Mouse (Mus musculus) mouse embryonic stem cell (cell line): ENCODE measurements around the gene Kif22.

Source experiments
- in situ Hi-C, 2 experiments: fragments of 300-500 bp; cut with MboI; formaldehyde crosslinking; loops; 1 replicate in 1 of 2; 3 replicates in 1 of 2; pipeline ENCODE4 v1.14.3; 2019 to 2020; ENCODE audit warnings: low sequenced_read_pairs in 2 of 2, low pct_unique_long_range_greater_than_20kb in 1 of 2, mixed read lengths in 1 of 2; ENCODE audit not compliant: unreplicated experiment in 1 of 2

The Kif22 gene

DNA sequence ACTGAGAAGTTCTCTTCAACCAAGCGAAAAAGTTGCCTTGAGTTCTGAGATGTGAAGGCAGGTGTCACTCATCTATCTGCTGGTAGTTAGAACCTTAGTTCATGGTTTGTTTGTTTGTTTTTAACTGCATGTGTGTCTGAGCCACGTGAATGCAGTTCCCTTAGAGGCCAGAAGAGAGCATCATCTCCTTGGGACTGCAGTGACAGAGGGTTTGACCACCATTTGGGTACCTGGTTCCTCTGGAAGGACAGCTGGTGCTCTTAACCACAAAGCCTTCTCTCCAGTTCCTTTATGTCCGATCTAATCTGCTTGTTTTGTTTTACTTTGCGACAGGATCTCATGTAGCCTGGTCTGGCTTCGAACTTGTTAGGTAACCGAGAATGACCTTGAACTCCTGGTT, 23.3 kb upstream of the Kif22 start:
- in situ Hi-C loops, result no loop called here

DNA sequence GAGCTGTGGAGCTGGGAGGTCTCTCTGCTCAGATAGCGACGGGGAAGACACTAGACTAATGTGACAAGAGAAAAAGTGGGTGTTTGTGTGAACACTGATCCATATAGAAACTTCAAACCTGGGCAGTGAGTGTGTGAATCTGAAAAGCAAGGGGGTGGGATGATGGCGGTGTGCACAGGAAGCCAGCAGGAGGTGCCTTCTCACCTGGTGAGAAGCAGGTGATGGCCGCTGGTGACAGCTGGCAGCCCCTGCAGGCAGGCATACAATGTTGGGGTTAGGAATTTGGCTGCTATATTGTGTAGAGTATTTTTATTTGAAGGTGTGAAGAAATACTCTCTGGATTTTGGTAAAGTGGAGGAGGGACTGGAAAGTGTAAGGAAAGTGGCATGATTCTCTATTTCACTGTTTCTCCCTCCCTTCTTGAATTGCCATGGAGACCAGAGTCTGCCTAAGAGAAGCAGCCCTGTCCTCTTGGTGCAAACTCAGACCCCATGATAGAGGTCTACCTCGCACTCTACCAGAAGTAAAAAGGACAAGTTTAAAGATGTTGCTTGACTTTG, 12.8 kb upstream of the Kif22 start:
- in situ Hi-C loops, result no loop called here

DNA sequence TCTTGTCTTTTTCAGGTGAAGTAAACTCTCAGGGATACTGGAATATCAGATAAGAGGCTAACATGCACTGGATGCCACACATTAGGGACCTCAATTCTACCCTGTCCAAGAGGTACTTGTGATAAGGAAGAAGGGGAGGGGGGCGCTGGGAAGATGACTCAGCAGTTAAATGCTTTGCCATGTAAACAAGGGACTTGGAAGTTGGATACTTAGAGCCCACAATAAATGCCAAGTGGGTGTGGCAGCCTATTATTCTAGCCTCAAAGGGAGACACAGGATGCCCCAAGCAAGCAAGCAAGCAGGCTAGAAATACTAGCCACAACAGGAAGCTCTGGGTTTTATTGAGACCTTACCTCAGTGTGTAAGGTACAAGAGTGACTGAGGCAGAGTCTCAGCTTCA, 11.0 kb downstream of the Kif22 start:
- in situ Hi-C loops, result no loop called here

DNA sequence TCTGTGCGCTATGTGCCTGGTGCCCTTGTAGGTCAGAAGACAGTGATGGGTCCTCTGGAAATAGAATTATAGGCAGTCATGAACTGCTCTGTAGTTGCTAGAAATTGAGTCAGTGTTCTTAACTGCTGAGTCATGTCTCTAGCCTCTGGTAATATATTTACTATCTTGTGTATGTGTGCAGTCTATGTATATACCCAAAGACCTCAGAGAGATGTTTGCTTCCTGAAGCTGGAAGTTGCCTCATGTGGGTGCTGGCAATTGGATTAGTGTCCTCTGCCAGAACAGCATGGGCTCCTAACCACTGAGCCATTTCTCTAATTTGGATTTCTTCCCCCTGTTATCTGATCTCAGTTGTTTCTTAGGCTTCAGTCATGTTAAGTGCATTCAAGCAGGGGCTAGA, 12.1 kb downstream of the Kif22 start:
- in situ Hi-C loops, result no loop called here

DNA sequence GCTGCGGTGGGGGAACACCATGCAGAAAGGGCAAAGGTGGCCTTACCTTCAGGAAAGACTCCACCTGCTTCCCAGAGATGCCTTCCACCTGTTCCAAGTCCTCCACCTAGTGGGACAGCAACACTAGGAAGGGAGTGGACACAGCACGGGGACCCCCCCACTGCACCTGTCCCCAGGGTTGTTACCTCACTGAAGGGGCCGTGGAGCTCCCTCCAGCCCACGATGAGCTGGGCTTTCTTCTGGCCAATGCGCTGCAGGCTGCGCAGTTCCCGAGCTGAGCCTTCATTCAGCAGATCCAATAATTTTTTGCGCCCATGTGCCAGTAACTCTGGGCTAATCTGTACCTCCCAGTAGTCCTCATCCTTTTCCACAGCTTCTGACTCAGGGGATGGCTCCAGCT, 14.4 kb downstream of the Kif22 start:
- in situ Hi-C loops, result no loop called here

DNA sequence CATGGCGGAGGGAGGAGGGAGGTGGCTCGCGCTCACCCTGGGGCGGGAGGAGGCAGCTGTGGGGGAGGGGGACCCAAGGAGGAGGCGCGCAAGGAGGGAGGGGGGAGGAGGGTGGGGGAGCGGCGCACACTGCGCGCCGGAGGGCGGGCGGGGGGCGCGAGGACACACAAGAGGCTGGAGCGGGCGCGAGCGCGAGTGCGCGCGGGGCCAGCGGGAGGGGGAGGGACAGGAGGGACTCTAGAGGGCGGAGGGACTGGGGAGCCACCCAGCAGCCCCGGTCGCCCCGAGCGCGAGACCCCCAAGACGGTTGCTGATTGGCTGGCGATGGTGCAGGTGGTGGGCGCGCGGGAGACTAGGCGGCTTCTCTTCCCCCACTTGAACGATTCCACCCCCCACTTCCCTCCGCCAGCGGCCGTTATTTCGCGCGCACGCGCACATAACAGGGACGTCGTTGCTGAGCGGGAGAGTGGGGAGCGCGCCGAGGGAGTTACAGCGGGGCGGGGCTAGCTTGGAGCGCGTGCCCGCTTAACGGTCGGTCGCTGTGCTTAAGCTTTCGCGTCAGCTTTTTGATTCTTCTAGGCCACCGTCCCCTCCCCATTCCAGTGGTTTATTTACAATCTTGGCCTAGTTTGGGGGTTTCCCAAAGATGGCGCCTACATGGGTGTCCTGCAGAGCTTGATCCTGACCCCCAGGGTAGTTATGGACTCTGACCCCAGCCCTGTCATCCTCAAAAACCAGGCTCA, 15.1 kb downstream of the Kif22 start, which contains the start of gene Maz:
Gene Maz (minus strand): TSS at position 54 of the 743 bp plus-strand sequence.
- in situ Hi-C loops, result no loop called here

DNA sequence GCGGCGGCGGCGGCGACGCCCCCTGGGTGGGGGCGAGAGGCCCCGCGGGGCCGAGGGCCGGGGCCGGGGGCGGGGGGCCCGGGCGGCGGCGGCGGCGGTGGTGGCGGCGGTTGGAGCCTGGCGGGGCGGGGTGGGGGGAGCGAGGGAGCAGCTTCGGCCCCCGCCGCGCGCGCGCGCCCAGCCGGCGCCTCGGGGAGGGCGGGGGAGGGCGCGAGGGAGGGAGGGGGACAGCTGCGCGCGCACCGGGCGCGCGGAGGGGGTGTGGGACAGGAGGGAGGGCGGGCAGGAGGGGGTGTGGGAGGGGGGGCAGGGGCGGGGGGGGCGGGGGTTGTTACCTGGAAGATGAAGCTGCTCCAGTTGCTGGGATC, 15.7 kb downstream of the Kif22 start:
- in situ Hi-C loops, result no loop called here

DNA sequence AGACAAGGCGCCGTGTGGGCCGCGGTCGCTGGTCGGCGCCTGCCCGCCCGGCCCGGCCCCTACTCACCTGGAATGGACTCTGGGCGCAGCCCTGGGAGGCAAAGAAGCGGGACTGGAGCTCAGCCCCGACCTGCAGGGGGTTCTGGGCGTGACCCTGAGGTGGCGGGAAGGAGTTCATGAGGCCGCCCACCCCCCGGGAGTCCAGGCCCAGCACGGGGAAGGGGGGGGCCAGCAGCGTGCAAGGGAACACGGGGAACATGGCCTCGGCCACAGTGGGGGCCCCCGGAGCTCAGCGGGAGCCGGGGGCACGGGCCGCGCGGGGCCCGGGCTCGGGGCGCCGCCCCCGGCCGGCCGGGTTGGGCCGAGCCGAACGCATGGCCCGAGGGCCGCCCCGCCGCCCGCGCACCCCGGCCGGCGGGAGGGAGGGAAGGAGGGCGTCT, 16.1 kb downstream of the Kif22 start:
- in situ Hi-C loops, result no loop called here

DNA sequence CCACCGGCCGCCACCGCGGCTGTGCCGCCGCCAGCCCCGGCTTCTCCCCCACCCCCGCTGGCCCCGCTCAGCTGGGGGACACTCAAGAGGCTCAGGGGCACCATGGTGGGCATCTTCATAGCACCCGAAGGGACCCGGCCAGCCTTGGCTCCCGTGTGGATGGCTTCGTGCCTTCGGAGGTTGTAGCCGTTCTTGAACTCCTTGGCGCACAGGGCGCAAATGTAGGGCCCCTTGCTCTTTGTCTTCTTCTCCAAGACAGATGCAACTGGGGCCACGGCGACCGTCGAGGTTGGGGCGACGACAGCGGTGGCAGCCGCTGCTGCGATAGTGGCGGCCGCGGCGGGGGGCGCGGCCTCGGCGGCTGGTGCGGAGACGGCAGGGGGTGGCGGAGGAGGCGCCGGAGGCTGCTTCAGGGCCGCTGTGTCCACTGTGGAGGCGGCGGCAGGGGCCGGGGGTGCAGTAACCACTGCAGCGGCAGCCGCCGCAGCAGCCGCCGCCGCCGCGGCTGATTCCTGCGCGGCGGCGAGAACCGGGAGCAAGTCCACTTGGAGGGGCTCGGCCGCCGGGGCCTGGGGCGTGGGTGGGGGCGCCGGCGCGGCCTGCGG, 16.6 kb downstream of the Kif22 start:
- in situ Hi-C loops, result no loop called here

DNA sequence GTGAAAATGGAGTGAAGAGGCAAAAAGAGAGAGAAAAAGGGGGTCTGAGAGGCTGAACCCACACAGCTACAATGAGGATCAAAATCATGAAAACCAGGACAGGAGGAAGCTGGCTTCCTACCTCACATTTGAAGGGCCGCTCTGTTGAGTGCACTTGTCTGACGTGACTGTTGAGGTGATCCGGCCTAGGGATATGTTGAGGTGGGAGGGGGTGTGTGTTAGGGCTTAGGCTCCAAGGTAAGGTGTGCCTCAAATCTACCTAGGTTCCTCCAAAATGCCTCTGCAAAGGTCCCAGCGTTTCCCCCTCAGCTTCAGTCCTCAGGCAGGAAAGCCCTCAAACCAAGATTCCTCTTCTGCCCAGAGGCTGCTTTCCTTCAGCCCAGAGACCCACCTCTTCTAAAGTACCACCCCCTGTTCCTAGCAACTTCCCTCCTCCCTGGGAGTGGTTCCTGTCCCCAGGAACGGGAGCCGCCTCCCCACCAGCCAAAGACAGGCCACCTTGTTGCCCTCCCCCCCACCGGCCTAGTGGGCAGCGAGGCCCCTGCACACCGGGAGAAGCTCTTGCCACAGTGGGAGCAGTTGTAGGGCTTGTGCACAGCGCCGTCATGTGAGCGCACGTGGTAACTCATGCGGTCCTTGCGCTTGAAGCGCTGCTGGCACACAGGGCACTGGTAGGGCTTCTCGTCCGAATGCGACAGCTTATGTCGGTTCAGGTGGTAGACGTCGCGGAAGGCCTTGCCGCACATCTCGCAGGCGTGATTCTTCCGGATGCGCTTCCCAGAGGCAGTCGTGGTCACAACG, 17.3 kb downstream of the Kif22 start:
- in situ Hi-C loops, result no loop called here

DNA sequence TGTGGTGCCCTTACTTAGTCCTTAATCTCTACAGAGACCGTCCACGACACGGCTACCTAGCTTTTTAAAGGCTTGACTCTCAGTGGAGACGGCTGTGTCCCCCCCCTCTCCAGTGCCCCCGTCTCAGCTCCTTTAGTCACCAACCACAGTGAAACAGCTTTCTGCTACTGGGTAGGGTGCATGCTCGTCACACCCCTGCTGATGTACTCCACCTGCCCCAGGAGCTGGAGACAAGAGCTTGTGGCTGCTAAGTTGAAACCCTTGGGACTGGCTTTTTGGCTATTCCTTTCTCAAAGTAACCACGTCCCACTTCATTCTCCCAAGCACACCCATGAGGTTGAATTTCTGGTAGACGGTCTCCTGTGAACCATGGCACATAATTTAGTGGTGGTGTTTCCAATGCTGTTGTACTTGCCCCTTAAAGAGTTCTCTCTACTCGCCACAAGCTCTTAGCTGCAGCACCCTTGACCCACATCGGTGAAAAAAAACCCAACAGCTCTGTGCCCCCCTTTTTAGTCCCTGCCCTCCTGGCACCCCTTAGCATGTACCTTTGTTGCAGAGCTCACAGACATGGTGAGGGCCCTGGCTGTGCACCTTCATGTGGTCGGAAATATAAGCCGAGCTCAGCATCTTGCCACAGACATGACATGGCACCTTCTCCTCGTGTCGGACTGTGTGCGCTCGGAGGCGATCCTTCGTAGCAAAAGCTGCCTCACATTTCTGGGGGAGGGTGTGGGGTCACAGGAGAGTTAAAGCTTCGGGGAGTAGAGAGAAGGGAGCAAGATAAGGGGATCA, 18.2 kb downstream of the Kif22 start:
- in situ Hi-C loops, result no loop called here

DNA sequence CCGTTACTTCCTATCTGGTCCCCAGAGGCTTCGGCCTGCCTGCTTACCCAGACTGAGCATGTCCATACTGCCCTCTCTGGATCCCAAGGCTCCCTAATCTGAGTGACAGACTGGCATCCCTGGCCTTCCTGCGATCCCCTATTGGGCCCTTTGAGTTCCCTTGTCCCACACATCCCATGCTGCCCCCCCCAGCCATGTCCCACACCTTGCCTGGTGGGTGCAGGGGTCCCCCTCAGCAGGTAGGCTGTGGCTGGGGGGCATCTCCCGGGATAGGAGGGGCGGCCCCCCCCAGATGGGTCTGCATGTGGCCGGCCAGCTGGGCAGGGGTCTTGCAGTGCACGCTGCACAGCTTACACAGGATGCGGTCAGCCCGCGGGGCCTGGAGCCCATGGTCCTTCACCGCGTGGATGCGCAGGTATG, 19.0 kb downstream of the Kif22 start:
- in situ Hi-C loops, result no loop called here

DNA sequence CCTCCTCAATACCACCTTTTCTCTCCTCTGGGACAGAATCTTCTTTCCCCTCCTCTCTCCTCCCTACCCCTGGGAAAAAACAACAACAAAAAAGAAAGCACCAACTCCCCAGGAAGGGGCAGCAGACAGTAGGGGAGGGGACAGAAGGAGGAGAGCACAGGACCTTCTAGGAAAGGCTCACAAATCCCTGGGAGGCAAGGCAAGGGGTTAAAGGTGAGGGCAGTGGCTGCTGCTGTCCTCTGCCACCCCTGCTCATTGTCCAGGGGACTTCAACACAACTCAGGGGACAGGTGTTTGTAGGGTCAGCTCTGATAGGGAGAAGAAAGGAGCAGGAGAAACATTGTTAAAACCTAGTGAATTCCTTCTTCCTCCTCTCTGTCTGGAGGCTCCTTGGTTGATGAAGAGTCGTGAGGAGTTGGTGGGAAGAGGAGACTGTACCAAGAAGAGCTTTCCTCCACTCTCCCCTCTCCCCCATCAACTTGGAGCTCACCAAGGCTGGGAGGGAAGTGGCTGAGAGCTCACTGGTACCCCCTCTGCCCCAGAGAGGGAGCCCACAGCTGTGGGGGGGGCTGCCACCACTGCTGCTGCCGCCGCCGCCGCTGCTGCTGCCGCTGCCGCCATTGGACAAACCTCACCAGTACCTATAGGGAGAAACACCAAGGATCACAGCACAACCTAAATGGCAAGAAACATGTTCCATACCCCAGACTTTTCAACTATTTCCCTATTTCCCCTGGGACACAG, 19.6 kb downstream of the Kif22 start:
- in situ Hi-C loops, result no loop called here

DNA sequence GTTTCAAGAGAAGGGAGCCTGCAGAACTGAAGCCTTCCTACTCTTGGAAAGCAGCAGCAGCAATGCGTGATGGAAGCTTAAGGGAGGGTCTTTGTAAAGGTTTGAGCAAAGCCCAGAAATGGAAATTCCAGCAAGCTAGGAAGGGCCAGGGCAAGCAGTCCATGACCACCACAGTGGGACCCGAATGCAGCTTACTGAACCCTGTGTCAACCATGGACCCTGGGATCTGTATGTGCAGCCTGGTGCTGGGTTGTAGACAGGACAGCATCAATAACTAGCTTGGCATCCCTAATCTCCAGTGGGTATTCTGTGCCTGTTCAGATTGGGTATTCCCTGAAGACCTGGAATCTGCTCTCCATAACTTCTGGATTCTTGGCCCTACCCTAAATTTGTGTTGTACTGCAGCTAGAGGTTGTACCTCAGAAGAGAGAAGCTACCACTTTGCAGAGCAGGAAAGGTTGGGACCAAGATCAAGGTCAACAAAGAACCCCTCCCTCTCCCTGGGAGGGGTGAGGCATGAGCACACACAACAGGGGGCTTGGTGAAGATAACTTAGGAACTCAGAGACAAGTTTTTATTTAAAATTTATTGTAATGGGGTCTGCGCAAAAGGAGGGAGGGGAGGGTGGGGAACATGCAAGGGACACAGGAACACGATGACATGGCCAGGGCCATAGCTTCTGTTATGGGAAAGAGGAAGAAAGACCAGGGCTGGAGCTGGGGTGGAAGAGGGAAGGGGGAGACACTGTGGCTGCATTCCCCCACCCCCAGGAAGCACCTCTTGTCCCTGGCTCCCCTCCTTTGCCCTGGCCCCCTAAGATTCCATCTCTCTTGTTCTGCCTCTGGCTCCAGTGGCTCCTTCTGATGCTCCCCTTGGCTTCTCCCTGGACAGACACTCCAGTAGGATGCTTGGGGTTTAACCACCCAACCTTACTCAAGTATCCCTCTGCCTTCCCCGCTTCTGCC, 20.4 kb downstream of the Kif22 start:
- in situ Hi-C loops, result no loop called here

DNA sequence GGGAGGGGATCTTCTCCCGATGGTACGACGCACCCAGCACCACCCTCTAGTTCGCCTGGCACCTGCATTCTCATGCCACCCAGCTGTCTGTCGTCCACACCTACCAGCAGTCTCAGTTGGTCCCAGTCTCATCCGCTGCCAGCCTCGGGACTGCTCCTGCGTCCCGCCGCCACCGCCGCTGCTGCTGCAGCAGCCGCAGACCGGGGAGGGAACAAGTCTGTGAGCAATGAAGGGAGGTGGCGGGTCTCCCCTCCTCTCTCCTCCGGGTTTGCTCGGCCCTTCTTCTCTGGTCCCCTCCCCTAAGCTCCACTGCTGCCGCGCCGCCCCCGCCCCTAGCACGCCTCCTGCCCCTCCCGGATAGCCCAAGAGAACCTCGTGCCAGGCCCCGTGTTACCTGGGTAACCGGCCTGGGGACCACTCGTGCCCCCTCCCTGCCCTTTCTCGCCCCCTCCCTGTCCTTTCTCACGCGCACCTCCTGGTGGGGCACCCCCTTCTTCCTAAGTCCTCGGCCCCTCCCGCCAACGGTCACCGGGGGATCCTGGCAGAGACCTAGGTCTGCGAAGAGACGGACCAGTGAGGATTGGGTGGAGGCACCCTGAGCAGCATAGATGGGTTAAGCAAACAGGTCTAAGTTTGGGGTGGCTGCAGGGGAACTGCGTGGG, 21.2 kb downstream of the Kif22 start, which contains the start of the genes Gm42742 and Prrt2:
Gene Gm42742 (minus strand): TSS at position 197 of the 662 bp plus-strand sequence.
Gene Prrt2 (minus strand): TSS at position 311 of the 662 bp plus-strand sequence.
- in situ Hi-C loops, result no loop called here

DNA sequence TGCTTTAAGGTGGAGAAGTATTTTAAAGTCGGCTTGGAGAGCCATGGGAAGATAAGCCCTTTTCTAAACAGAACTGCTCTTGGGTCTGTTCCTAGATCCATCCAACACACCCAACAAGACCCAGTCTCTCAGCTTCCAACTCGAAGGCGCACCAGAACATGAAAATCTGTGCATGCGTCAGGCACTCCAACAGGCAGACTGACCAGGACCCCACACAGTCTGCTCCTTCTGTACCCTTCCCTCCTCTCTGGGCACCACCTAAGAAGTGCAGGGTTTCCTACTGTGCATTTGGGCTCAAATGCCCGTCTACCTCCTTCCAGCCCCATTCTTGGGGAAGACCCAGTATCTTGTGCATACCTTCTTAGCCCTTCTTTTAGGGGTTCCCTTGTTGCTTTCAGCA, 21.8 kb downstream of the Kif22 start:
- in situ Hi-C loops, result no loop called here
